31 mouse cellular contexts compared by ENCODE assay signal in genomic region chr14:54544703-54545102, GRCm38 (mm10).
"Had no signal": no experiment of that assay in that cellular context is flagged by ENCODE, and none has a peak within 500 bp of the region (broad histone marks: within the 10 kb centered on the region; RNA-seq: fewer than 3 reads in every experiment).

No protein-coding gene starts in this region.

- H3K27me3 ChIP-seq: limb, embryonic 12.5 days; limb, embryonic 13.5 days; limb, embryonic 15.5 days; liver, embryonic 12.5 days; liver, embryonic 13.5 days; liver, embryonic 15.5 days; lung, embryonic 15.5 days; megakaryocyte, embryonic 14.5 days; midbrain, embryonic 12.5 days; midbrain, embryonic 13.5 days; midbrain, embryonic 15.5 days; neural tube, embryonic 12.5 days had no signal

- H3K27ac ChIP-seq: left cerebral cortex, adult 2 months; limb, embryonic 10.5 days; limb, embryonic 12.5 days; limb, embryonic 13.5 days; limb, embryonic 15.5 days; liver, embryonic 12.5 days; liver, embryonic 13.5 days; liver, embryonic 14.5 days; liver, embryonic 15.5 days; lung, embryonic 15.5 days; macrophage; midbrain, embryonic 10.5 days; midbrain, embryonic 12.5 days; midbrain, embryonic 13.5 days; midbrain, embryonic 15.5 days; neural tube, embryonic 12.5 days had no signal

- DNase-seq: left cerebral cortex, postnatal 4 days; liver; liver, embryonic 13.5 days; liver, postnatal 0 days; lung, adult 18-20 months; lung, adult 2 months; lung, embryonic 14.5 days; lung, postnatal 10 days; lung, postnatal 14 days; lung, postnatal 36 days; midbrain, embryonic 14.5 days had no signal

- H3K4me3 ChIP-seq: left cerebral cortex, adult 2 months; limb, embryonic 10.5 days; limb, embryonic 12.5 days; limb, embryonic 13.5 days; limb, embryonic 15.5 days; liver, embryonic 12.5 days; liver, embryonic 13.5 days; liver, embryonic 15.5 days; lung, embryonic 15.5 days; megakaryocyte, embryonic 14.5 days; midbrain, embryonic 10.5 days; midbrain, embryonic 12.5 days; midbrain, embryonic 13.5 days; midbrain, embryonic 15.5 days; myocyte; neural tube, embryonic 12.5 days had no signal

- H3K9me3 ChIP-seq: limb, embryonic 10.5 days; limb, embryonic 12.5 days; limb, embryonic 13.5 days; limb, embryonic 15.5 days; liver, embryonic 12.5 days; liver, embryonic 13.5 days; liver, embryonic 15.5 days; lung, embryonic 15.5 days; midbrain, embryonic 10.5 days; midbrain, embryonic 12.5 days; midbrain, embryonic 13.5 days; midbrain, embryonic 15.5 days; neural tube, embryonic 12.5 days had no signal

- ATAC-seq: liver, embryonic 12.5 days; liver, postnatal 0 days; midbrain, embryonic 13.5 days; midbrain, embryonic 15.5 days; midbrain, embryonic 16.5 days had no signal

- H3K4me2 ChIP-seq: limb, embryonic 12.5 days; limb, embryonic 13.5 days; limb, embryonic 15.5 days; liver, embryonic 11.5 days; liver, embryonic 12.5 days; liver, embryonic 13.5 days; liver, embryonic 15.5 days; lung, embryonic 14.5 days; lung, embryonic 15.5 days; midbrain, embryonic 11.5 days; midbrain, embryonic 12.5 days; midbrain, embryonic 13.5 days; midbrain, embryonic 15.5 days; neural tube, embryonic 12.5 days had no signal

- H3K36me3 ChIP-seq: midbrain, embryonic 15.5 days had no signal

- H3K4me1 ChIP-seq: limb, embryonic 12.5 days; limb, embryonic 13.5 days; limb, embryonic 15.5 days; liver, embryonic 12.5 days; liver, embryonic 13.5 days; liver, embryonic 15.5 days; lung, embryonic 15.5 days; megakaryocyte, embryonic 14.5 days; midbrain, embryonic 12.5 days; midbrain, embryonic 13.5 days; midbrain, embryonic 15.5 days had no signal

- H3K9ac ChIP-seq: limb, embryonic 12.5 days; limb, embryonic 13.5 days; limb, embryonic 15.5 days; liver, embryonic 12.5 days; liver, embryonic 13.5 days; liver, embryonic 14.5 days; liver, embryonic 15.5 days; liver, postnatal 0 days; lung, embryonic 14.5 days; lung, embryonic 15.5 days; midbrain, embryonic 12.5 days; midbrain, embryonic 13.5 days; midbrain, embryonic 15.5 days; neural tube, embryonic 12.5 days had no signal
